Comparison of ENCODE assay signal across 17 mouse cellular contexts in genomic region chr7:46586621-46587216, GRCm38 (mm10). TPM values are rescaled to one million over a fixed set of nuclear protein-coding genes. Genes with fewer than 3 reads are reported as not detected.
DNase-seq lines count a peak whose midpoint lies in the region; ATAC-seq and TF ChIP-seq lines count a peak whose summit lies in the region.
"Had no signal": no experiment of that assay in that cellular context is flagged by ENCODE, and none has a peak within 500 bp of the region (broad histone marks: within the 10 kb centered on the region; RNA-seq: fewer than 3 reads in every experiment).

No protein-coding gene starts in this region.

- H3K4me2 ChIP-seq in lung, embryonic 15.5 days: no peak overlapping the region
- H3K4me2 ChIP-seq: hindbrain, embryonic 15.5 days; neural tube, embryonic 15.5 days had no signal

- TF ChIP-seq POLR2A in heart, adult 2 months (IDR thresholded peaks at IDR 0.05; ENCODE audit: insufficient read depth, low read depth, low read length): no peak

- H3K27me3 ChIP-seq in heart, adult 2 months (ENCODE audit: control insufficient read depth, insufficient read depth, low read length): no peaks in the 10 kb centered on the region
- no peaks in the 10 kb centered on the region for H3K27me3 ChIP-seq in lung, embryonic 15.5 days
- H3K27me3 ChIP-seq: hindbrain, embryonic 15.5 days; neural tube, embryonic 15.5 days had no signal

- no peak for DNase-seq in heart, adult 2 months
- no peak for DNase-seq in heart, postnatal 36 days
- DNase-seq in lung, postnatal 36 days: no peak
- peak; percentile 59 to 76 for DNase-seq in cerebellum, postnatal 25 days
- DNase-seq in thymus, postnatal 25 days: peak; percentile 55
- DNase-seq in layer of hippocampus, adult 8-10 months (ENCODE audit: low spot score in 2 of 2): no peak
- DNase-seq in adrenal gland, postnatal 10 days: no peak
- DNase-seq: gastrocnemius, postnatal 36 days; kidney, adult 8-10 months; lung, postnatal 4 days had no signal

- no peak for TF ChIP-seq CTCF in heart, adult 2 months (IDR thresholded peaks at IDR 0.05)

- H3K79me2 ChIP-seq in heart, adult 2 months (replicated peaks; ENCODE audit: control insufficient read depth, insufficient read depth, low read length): no peaks in the 10 kb centered on the region

- H3K4me3 ChIP-seq in heart, adult 2 months: no peak overlapping the region
- no peak overlapping the region for H3K4me3 ChIP-seq in lung, embryonic 15.5 days
- H3K4me3 ChIP-seq: forebrain, embryonic 10.5 days; hindbrain, embryonic 15.5 days; limb, embryonic 10.5 days; neural tube, embryonic 15.5 days had no signal

- H3K9ac ChIP-seq in heart, adult 2 months (ENCODE audit: low read depth, low read length): no peak overlapping the region
- H3K9ac ChIP-seq in lung, embryonic 15.5 days: no peak overlapping the region
- H3K9ac ChIP-seq: hindbrain, embryonic 15.5 days; liver, embryonic 14.5 days; neural tube, embryonic 15.5 days had no signal

- TF ChIP-seq EP300 in heart, adult 2 months (IDR thresholded peaks at IDR 0.05; ENCODE audit: insufficient read depth, low read depth, low read length): no peak

- peaks cover 2% of the 10 kb centered on the region; the same call in 1 of the 2 replicates for H3K4me1 ChIP-seq in heart, adult 2 months (ENCODE audit: control insufficient read depth, insufficient read depth, low read length)
- no peaks in the 10 kb centered on the region for H3K4me1 ChIP-seq in lung, embryonic 15.5 days
- H3K4me1 ChIP-seq: neural tube, embryonic 15.5 days had no signal

- intact Hi-C loops in heart, adult 2 months (cut with DNase I): no loop called here
- intact Hi-C loops in heart, postnatal 36 days (cut with DNase I): no loop called here

- H3K36me3 ChIP-seq in heart, adult 2 months (ENCODE audit: control insufficient read depth, insufficient read depth, low read length): no peaks in the 10 kb centered on the region
- H3K36me3 ChIP-seq in lung, embryonic 15.5 days: no peaks in the 10 kb centered on the region
- H3K36me3 ChIP-seq: forebrain, embryonic 10.5 days; limb, embryonic 10.5 days had no signal

- 0 out of 2 replicates have a peak, but pooled peaks have one; percentile 3 for ATAC-seq in lung, embryonic 15.5 days (ENCODE audit: borderline replicate concordance, extremely low read depth, low FRiP score, low TSS enrichment)
- ATAC-seq: CD4-positive, CD25-positive, alpha-beta regulatory T cell, adult 4 months had no signal

- H3K9me3 ChIP-seq in lung, embryonic 15.5 days: no peaks in the 10 kb centered on the region
- H3K9me3 ChIP-seq: forebrain, embryonic 10.5 days; hindbrain, embryonic 15.5 days; limb, embryonic 10.5 days; neural tube, embryonic 15.5 days had no signal

- H3K27ac ChIP-seq in heart, adult 2 months: peak overlapping the region; percentile 70
- no peak overlapping the region for H3K27ac ChIP-seq in lung, embryonic 15.5 days
- H3K27ac ChIP-seq: hindbrain, embryonic 15.5 days; limb, embryonic 10.5 days; liver, embryonic 14.5 days; neural tube, embryonic 15.5 days had no signal

- WGBS in heart, adult 2 months: 79% methylated on average over 10 of the region's 10 CpGs
- WGBS in lung, embryonic 15.5 days: 85% methylated on average over 10 of the region's 10 CpGs

RNA-seq across cellular contexts. Expression of gene Sergef, which starts 52.9 kb away (rescaled TPM):
- total RNA-seq in heart, adult 2 months (2021): 1 to 10 TPM; 2.9 to 5.1 TPM
- 3.6 and 4.9 TPM in 2 replicates for polyA plus RNA-seq in heart, adult 2 months (2012; rRNA removed)
- total RNA-seq in heart, postnatal 36 days (2021): 1 to 10 TPM; 3.0 to 4.7 TPM
- 13.3 and 14.4 TPM in 2 replicates for polyA plus RNA-seq in lung, embryonic 15.5 days (2015; fragmentation: Nextera tagmentation; extraction: Ambion mirVana)
- 10 to 100 TPM; 47.2 to 59.9 (median 51.2) TPM for total RNA-seq in layer of hippocampus, adult 8-10 months (2022)
- 10 to 100 TPM in 1 of 2 experiments, 1 to 10 TPM in 1; 9.7 to 14.4 TPM for total RNA-seq in adrenal gland, postnatal 10 days (2021)

Comparison
In these comparisons a context has a peak if more than half of its experiments do, and no peak if none do; other contexts are left out.
1. DNase-seq: peak in cerebellum, postnatal 25 days (2 of 2) and thymus, postnatal 25 days (single experiment); none in heart, adult 2 months (0 of 2), heart, postnatal 36 days (0 of 2), lung, postnatal 36 days (single experiment), layer of hippocampus, adult 8-10 months (0 of 2) and adrenal gland, postnatal 10 days (single experiment).